Mouse (Mus musculus) stomach, embryonic 15.5 days (tissue): Measurements from ENCODE around the gene Ptpn11. TPM values are rescaled to one million over a fixed set of nuclear protein-coding genes. Genes with fewer than 3 reads are reported as not detected.
"Not testable (repeated sequence)": the region's sequence is repeated elsewhere in the genome, so short reads cannot be mapped to it uniquely, and the experiment has no call there.

Experiments used
- ATAC-seq: fragments of 200-750 bp; cut with Nextera tagmentation; 2 replicates; pipeline ENCODE4 v1.8.0; 2017; ENCODE audit warnings: low read depth, moderate number of reproducible peaks, moderate TSS enrichment; ENCODE audit not compliant: insufficient read depth, low FRiP score
- H3K27ac ChIP-seq: fragments of 300-500 bp; sonication (generic); 2 replicates; pipeline ENCODE4 v1.5.1; 2015; ENCODE audit warnings: mild to moderate bottlenecking, inconsistent platforms
- H3K27me3 ChIP-seq: fragments of 300-500 bp; sonication (generic); replicated peaks from 2 replicates; pipeline ENCODE4 v1.6.1; 2015; ENCODE audit warnings: inconsistent platforms
- H3K36me3 ChIP-seq: fragments of 300-500 bp; sonication (generic); 2 replicates; pipeline ENCODE4 v1.6.1; 2015; ENCODE audit warnings: inconsistent platforms
- H3K4me1 ChIP-seq: fragments of 300-500 bp; sonication (generic); 2 replicates; pipeline ENCODE4 v1.6.1; 2015; ENCODE audit warnings: inconsistent platforms
- H3K4me2 ChIP-seq: fragments of 300-500 bp; sonication (generic); 2 replicates; pipeline ENCODE4 v1.6.1; 2015; ENCODE audit warnings: mild to moderate bottlenecking, inconsistent platforms
- H3K4me3 ChIP-seq: fragments of 300-500 bp; sonication (generic); replicated peaks from 2 replicates; pipeline ENCODE4 v1.5.1; 2015; ENCODE audit warnings: inconsistent platforms
- H3K9ac ChIP-seq: fragments of 300-500 bp; sonication (generic); 2 replicates; pipeline ENCODE4 v1.6.1; 2015; ENCODE audit warnings: inconsistent platforms
- H3K9me3 ChIP-seq: fragments of 300-500 bp; sonication (generic); 2 replicates; pipeline ENCODE4 v1.6.1; 2016; ENCODE audit warnings: inconsistent platforms
- WGBS: fragments of 180-500 bp; shearing (Covaris S2); methylation state at CpG from one replicate; pipeline ENCODE4 v1.1.7; 2015; 5-methylcytosine and 5-hydroxymethylcytosine counted together
- polyA plus RNA-seq: library from polyadenylated mRNA; unstranded; fragments of >200 nt; fragmentation: Nextera tagmentation; extraction: Ambion mirVana; gene quantifications from 2 replicates; pipeline ENCODE4 v1.2.1, GENCODE M21; 2015

The Ptpn11 gene
- polyA plus RNA-seq, 1 experiment from 2014 or later = 19.6 TPM

DNA sequence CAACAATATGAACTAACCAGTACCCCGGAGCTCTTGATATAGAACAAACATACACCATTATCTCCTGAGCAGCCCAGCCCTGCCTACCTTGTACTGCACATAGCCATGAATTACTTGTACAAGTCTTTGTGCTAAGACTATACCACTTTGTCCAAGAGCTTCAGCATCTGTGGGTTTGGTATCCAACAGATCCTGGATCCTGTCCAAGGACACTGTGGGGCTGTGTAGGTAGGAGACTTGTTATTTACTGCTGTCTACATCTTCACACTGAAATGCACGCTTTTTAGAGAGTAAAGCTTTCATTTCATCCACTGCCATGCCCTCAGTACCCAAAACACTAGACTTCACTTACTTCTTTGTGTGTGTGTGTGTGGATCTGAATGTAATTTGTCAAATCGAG, 33.7 kb upstream of the Ptpn11 start:
- H3K4me3 ChIP-seq = no peak overlapping the region
- no peak overlapping the region for H3K4me2 ChIP-seq
- ATAC-seq = no peak
- WGBS = 73% methylated on average over 3 of the region's 3 CpGs
- H3K4me1 ChIP-seq = peaks cover 8% of the 10 kb centered on the region; the same call in 1 of the 2 replicates
- H3K9ac ChIP-seq = no peak overlapping the region
- H3K36me3 ChIP-seq = no peaks in the 10 kb centered on the region
- H3K27ac ChIP-seq = no peak overlapping the region
- no peaks in the 10 kb centered on the region for H3K27me3 ChIP-seq
- H3K9me3 ChIP-seq = no peaks in the 10 kb centered on the region

GRCm38 (mm10) chr5:121224020-121224419, 32.8 kb upstream of the Ptpn11 start:
- H3K4me1 ChIP-seq, H3K9me3 ChIP-seq, H3K4me3 ChIP-seq, H3K27ac ChIP-seq, ATAC-seq, H3K9ac ChIP-seq, H3K36me3 ChIP-seq, H3K27me3 ChIP-seq, H3K4me2 ChIP-seq: not testable (repeated sequence)
- 91% methylated on average over 4 of the region's 4 CpGs for WGBS

DNA sequence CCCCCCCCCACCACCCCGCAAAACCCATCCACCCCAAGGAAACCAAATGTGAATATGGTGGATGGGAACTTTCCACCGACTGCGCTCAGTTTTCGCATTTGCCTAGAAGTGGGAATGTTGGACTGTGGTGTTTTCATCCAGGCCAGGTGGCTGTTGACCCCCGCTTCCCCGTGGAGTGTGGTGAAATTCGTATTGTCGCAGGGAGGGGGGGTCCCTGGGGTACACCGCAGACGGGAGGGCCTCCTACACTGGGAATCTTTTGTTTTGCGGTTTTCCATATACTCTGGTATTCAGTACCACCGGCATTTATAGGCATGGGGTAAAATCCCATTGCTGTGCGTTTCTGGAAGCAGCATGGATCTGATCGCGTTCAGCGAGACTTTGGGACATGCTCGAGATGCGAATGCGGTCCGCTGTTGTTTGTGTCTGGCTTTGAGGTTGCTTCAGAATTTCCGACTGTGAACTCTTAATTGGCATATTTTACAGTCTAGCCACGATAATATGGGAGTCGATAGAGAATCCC, 30.2 kb upstream of the Ptpn11 start:
- H3K9me3 ChIP-seq = no peaks in the 10 kb centered on the region
- H3K4me2 ChIP-seq = peak overlapping the region; percentile 71
- H3K27me3 ChIP-seq = no peaks in the 10 kb centered on the region
- no peak overlapping the region for H3K27ac ChIP-seq
- no peaks in the 10 kb centered on the region for H3K36me3 ChIP-seq
- 15% methylated on average over 23 of the region's 23 CpGs for whole genome bisulfite sequencing
- H3K4me3 ChIP-seq = peak overlapping the region; percentile 98
- no peak overlapping the region; the same call in 1 of the 2 replicates for H3K9ac ChIP-seq
- ATAC-seq = no peak
- H3K4me1 ChIP-seq = peaks cover 8% of the 10 kb centered on the region; the same call in 1 of the 2 replicates

- no peaks in the 10 kb centered on the region for H3K9me3 ChIP-seq
- peak overlapping the region; percentile 71 for H3K4me2 ChIP-seq
- H3K27me3 ChIP-seq = no peaks in the 10 kb centered on the region
- peak; percentile 40 for ATAC-seq
- H3K36me3 ChIP-seq = no peaks in the 10 kb centered on the region
- H3K4me1 ChIP-seq = peaks cover 8% of the 10 kb centered on the region; the same call in 1 of the 2 replicates
- peak overlapping the region; percentile 86 for H3K27ac ChIP-seq
- WGBS = 2% methylated on average over 23 of the region's 38 CpGs
- H3K9ac ChIP-seq = peak overlapping the region; percentile 88
- H3K4me3 ChIP-seq = peak overlapping the region; percentile 98
Observed at GRCm38 (mm10) chr5:121220732-121221301, 29.6 kb upstream of the Ptpn11 start.

DNA sequence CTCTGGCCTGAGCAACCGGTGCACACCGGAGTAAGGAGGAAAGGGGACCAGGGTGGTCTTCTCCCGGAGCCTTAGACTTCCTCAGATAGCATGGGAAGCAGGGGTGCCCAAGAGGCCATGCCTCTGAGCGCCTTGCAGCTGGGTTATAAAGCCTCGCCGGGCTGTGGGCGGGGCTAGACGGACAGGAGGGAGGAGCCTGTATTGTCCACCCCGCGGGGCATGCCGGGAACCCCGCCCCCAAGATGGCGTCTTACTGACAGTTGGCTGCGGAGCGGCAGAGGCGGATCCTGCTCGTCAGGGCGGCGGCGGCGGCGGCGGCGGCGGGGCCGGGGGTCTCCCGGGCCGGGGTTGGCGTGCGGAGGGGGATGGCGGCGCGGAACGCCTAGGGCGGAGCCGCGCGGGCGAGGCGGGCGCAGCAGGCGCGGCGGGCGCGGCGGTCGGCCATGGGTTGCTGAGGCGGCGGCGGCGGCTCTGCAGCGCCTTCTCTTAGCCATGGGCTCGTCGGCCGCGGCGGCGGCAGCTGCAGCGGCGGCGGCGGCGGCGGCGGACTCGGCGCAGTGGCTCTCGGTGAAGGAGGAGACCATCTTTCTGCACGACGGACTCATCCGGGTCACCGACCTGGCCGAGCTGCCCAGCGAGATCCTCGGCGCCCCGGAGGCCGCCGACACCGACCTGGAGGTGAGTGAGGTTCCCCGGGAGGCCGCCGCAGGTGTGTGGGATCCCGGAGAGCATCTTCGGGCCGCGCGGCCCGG, 29.0 kb upstream of the Ptpn11 start, which contains the start of gene Hectd4:
Gene Hectd4 (plus strand): TSS at position 240 of the 752 bp plus-strand sequence.
- under 1% methylated on average over 52 of the region's 90 CpGs for WGBS

GRCm38 (mm10) chr5:121219190-121219589, 28.0 kb upstream of the Ptpn11 start:
- Histone ChIP-seq H3K27me3 (no peaks in the 10 kb centered on the region), H3K9ac (no peak overlapping the region), H3K4me1 (peaks cover 6% of the 10 kb centered on the region; the same call in 1 of the 2 replicates), H3K27ac (no peak overlapping the region), H3K4me3 (no peak overlapping the region), H3K36me3 (no peaks in the 10 kb centered on the region), H3K4me2 (no peak overlapping the region), H3K9me3 (no peaks in the 10 kb centered on the region)
- WGBS = 69% methylated on average over 1 of the region's 1 CpGs
- ATAC-seq = no peak

More for the DNA sequence above, 29.0 kb upstream of the Ptpn11 start, which contains the start of gene Hectd4:
- ATAC-seq = peak; percentile 84
- Histone ChIP-seq H3K36me3 (no peaks in the 10 kb centered on the region), H3K27ac (peak within 1 kb of the TSS; percentile 86), H3K9ac (peak within 1 kb of the TSS; percentile 88), H3K4me1 (peaks cover 6% of the 10 kb centered on the region; the same call in 1 of the 2 replicates), H3K4me2 (peak within 1 kb of the TSS; percentile 71), H3K9me3 (no peaks in the 10 kb centered on the region), H3K4me3 (peak within 1 kb of the TSS; percentile 98), H3K27me3 (no peaks in the 10 kb centered on the region)

DNA sequence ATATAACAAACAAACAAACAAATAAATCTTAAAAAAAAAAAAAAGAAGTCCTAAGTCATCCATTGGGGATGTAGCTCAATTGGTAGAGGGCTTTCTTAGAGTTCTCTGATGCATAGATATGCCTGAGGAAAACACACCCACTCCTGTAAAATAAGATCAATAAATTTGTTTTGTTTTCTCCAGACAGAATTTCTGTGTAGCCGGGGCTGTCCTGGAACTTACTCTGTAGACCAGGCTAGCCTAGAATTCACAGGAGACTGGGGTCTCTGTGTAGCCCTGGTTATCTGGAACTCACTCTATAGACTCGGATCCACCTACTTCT, 26.1 kb upstream of the Ptpn11 start:
- no peak for ATAC-seq
- H3K9ac ChIP-seq = no peak overlapping the region
- WGBS = 83% methylated on average over 2 of the region's 2 CpGs
- peaks cover 6% of the 10 kb centered on the region; the same call in 1 of the 2 replicates for H3K4me1 ChIP-seq
- peaks cover 2% of the 10 kb centered on the region; the same call in 1 of the 2 replicates for H3K36me3 ChIP-seq
- H3K27me3 ChIP-seq = no peaks in the 10 kb centered on the region
- no peak overlapping the region for H3K4me2 ChIP-seq
- H3K9me3 ChIP-seq = no peaks in the 10 kb centered on the region
- no peak overlapping the region for H3K27ac ChIP-seq
- no peak overlapping the region for H3K4me3 ChIP-seq

DNA sequence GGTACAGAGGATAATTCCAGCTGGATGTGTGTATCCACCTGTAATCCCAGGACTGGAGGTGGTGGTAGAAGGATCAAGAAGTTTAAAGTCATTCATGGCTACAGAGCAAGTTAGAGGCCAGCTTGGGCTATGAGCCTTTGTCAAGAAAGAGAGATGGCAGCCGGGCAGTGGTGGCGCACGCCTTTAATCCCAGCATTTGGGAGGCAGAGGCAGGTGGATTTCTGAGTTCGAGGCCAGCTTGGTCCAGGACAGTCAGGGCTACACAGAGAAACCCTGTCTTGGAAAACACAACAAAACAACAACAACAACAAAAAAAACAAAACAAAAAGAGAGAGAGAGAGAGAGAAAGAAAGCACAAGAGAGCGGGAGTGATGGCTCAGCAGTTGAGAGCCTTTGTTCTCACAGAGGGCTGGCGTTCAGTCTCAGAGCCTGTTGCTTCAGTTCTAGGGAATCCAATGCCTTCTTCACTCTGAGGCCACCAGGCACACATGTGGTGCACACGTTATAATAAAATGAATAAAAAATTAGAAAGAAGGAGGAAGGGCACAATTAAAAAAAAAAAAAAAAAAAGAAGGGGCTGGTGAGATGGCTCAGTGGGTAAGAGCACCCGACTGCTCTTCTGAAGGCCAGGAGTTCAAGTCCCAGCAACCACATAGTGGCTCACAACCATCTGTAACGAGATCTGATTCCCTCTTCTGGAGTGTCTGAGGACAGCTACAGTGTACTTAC, 25.6 kb upstream of the Ptpn11 start:
- not testable (repeated sequence) for H3K9me3 ChIP-seq, H3K9ac ChIP-seq, H3K27me3 ChIP-seq, H3K36me3 ChIP-seq, H3K4me1 ChIP-seq, ATAC-seq, H3K4me3 ChIP-seq, H3K27ac ChIP-seq, H3K4me2 ChIP-seq
- WGBS = 82% methylated on average over 9 of the region's 9 CpGs

DNA sequence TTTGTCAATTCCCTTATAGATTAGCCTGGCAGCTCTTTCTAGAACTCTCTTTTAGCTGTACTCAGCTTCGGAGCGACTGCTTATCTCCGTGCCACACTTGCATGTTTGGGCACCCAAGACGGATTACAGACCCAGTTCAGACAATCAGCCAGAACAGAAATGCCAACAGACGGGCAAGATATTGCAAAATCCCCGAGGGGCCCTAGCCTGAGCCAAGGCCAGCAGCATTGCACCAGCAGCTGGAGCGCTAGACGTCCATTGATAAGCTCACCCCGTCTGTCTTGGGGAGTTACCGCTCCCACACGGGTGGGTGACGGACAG, 24.9 kb upstream of the Ptpn11 start:
- Histone ChIP-seq H3K27me3 (no peaks in the 10 kb centered on the region), H3K27ac (no peak overlapping the region), H3K4me3 (no peak overlapping the region), H3K4me1 (no peaks in the 10 kb centered on the region), H3K4me2 (no peak overlapping the region), H3K36me3 (peaks cover 12% of the 10 kb centered on the region), H3K9ac (no peak overlapping the region), H3K9me3 (no peaks in the 10 kb centered on the region)
- peak; percentile 80; the same call in 1 of the 2 replicates for ATAC-seq
- WGBS = 73% methylated on average over 12 of the region's 12 CpGs

GRCm38 (mm10) chr5:121215380-121216125, 24.4 kb upstream of the Ptpn11 start:
- H3K9ac ChIP-seq = no peak overlapping the region
- no peaks in the 10 kb centered on the region for H3K27me3 ChIP-seq
- H3K27ac ChIP-seq = no peak overlapping the region
- H3K9me3 ChIP-seq = no peaks in the 10 kb centered on the region
- peaks cover 16% of the 10 kb centered on the region for H3K36me3 ChIP-seq
- no peak overlapping the region for H3K4me3 ChIP-seq
- H3K4me1 ChIP-seq = no peaks in the 10 kb centered on the region
- H3K4me2 ChIP-seq = no peak overlapping the region
- ATAC-seq = no peak
- WGBS = 49% methylated on average over 13 of the region's 13 CpGs

DNA sequence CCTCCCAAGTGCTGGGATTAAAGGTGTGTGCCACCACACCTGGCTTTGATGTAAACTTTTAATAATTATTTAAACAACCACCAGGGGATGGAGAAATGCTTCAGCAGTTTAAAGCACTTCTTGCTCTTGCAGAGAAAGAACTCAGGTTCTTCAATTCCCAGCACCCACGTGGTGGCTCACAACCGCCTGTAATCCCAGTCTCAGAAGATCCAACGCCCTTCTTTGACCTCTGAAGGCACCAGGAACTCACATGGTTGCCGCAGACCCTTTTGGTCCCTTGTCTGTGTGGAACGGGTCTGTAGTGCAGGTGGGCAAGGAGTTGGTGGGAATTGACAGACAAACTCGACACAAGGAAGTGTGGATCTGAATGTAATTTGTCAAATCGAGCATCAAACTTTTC, 23.5 kb upstream of the Ptpn11 start:
- ATAC-seq = no peak
- Histone ChIP-seq H3K27me3 (no peaks in the 10 kb centered on the region), H3K4me1 (no peaks in the 10 kb centered on the region), H3K36me3 (peaks cover 21% of the 10 kb centered on the region), H3K9me3 (no peaks in the 10 kb centered on the region), H3K4me2 (no peak overlapping the region), H3K27ac (no peak overlapping the region), H3K9ac (no peak overlapping the region), H3K4me3 (no peak overlapping the region)
- 50% methylated on average over 7 of the region's 7 CpGs for WGBS
